Mouse (Mus musculus) thymus, adult 18-20 months (tissue): ENCODE measurements around the gene Itpr2.

Experiments used
- DNase-seq, 2 experiments: peaks; one replicate each; pipeline ENCODE4 v3.0.0; 2022; ENCODE audit warnings: mixed read lengths in 2 of 2

Itpr2 gene

DNA sequence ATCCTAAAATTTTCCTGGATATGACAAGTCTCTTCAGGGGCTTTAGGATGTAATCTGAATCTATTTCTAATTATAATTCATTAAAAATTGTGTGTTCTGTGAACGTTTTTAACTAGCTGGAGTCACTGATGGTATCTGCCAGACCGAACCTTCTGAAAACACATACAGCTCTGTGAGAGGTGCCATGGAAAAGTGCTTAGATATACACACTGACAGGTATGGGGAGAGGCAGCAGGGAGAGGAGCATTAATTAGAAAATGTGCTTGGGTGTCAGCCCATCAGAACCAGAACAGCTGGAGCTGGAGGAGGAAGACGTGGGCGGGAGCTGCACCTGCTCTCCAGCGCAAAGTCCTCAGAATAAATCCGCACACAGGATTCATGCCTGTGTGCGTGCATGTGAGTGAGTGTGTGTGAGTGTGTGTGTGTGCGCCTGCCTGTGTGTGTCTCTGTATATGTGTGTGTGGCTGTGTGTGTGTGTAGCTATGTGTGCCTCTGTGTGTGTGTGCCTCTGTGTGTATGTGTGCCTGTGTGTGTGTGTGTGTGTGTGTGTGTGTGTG, 199.4 kb downstream of the Itpr2 start:
- no peak for DNase-seq

DNA sequence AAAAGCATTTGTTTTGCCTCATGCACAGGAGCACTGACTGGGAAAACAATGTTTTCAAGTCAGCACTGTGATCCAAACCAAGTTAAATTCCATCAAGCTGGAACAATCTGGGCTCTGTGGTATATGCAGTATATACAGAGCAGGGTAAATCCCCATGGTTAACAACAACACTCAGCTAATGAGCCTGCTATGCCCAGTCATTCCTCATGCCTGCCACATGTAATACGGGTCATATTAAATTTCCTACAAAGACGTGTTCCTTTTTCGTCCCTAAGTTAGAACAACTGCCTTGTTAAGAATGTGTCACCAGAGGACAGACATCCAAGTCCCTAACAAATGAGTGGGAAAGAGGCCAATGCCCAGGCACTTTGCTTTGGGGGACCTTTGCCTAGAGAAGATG, 199.9 kb downstream of the Itpr2 start:
- DNase-seq = no peak

DNA sequence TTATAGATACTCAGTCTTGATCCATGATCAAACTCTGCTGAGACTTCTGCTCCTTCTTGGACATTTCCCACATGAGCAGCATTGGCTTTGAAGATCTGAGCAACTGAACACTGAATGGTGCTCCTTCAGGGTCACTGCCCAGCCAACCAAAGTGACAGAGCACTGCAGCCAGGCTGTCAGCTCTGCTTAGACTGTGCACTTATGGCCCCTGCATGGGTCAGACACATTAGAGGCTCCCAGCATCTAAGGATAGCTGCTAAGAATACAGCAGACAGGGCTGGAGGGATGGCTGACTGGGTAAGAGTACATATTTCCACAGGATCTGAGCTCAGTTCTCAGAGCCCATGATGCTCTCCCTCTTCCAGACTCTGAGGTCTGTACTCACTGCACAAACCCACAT, 201.1 kb downstream of the Itpr2 start:
- no peak for DNase-seq

DNA sequence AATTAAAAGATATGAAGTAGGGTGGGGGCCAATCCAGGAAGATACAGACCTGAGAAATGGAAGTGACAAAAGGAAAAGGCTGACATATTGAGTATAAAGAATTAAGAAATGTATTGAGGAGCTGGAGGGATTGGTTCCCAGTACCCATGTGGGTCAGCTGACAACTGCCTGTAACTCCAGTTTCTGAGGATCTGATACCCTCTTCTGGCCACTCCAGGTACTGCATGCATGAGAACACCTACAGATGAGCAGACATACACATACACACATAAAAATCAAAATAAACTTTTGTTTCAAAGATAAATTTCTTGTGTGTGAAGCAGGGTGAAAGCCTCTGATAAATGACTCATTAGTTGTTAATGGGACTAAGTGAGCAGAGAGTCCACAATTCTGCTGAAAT, 203.3 kb downstream of the Itpr2 start:
- DNase-seq = no peak

DNA sequence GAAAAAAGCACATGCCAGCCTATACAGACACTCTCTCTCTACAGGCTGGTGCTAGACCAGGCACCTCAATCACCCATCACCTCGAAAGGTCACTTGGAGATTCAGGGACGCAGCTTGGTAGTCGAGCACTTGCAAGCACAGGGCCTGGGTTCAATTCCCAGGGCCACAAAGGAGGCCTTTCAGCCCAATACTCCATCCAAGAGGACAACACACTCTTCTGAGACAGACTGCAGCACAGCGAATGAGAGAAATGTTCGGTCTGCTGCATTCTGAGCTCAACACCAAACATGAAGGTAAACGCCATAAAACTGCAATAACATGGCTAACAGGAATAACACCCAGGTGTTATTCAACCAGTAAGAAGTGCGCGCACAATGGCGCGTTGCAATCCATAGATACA, 211.0 kb downstream of the Itpr2 start:
- no peak for DNase-seq

DNA sequence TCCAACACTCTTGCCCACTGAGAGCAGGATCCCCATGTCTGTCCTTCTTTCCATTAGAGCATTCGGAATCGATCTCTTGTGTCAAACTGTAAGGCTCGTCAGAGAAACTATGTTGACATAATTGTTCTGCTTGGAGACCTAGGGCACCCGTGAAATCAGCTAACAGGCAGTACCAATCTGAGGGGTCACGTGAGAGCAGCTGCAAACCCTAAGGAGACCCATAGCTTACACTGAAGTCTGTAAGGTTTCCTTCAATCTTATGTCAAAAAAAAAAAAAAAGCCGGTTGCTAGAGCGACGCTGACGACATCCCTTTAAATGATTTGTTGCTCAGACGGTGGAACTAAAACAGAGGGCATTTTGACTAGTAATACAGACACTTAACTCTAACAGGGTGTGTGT, 212.2 kb downstream of the Itpr2 start:
- DNase-seq = no peak

DNA sequence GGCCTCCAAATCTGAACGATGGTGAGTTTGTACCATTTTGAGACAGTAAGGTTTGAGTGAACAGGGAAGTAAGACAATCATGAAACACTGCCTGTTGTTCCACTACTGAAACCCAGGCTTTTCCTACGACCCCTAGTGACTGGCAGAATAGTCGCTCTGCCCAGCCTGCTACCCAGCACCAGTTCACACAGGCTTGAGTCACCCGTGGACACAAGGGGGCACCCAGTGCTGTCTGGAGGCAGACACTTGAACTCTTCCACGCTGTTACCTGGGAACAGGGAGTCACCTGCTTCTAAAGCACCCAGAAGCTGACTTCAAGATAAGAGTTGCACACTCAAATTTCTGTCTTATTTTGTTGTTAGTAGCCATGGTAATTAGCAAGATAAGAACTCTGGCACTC, 213.8 kb downstream of the Itpr2 start:
- no peak for DNase-seq

DNA sequence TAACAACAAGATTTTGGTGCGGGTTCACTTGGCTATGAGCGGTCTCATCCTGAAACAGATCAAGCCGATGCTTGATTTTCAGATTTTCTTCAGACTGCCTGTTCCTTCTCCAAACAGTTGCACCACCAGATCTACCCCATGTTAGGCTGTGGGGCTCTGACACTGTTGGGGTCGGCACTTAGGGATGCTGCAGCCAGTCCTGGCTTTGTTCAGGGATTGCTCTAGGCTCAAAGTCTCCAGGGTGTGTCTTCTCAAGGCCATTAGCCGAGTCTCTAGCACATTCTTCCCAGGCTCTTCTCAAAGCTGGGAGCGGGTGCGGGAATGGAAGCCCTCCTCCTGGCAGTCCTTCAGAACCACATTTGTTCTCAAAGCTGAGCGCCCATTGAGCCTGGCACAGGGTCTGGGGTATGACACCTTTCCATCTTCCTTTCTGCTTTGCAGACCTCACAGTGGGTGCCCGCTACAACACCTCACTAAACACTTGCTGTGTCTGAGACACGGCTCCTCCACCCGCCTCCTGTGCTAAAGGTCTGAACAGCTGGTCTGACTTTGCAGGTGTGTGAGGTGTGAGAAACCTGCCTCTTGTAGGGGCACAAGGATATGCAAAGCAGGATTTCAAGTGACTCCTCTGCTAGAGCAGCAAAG, 217.0 kb downstream of the Itpr2 start:
- no peak for DNase-seq

DNA sequence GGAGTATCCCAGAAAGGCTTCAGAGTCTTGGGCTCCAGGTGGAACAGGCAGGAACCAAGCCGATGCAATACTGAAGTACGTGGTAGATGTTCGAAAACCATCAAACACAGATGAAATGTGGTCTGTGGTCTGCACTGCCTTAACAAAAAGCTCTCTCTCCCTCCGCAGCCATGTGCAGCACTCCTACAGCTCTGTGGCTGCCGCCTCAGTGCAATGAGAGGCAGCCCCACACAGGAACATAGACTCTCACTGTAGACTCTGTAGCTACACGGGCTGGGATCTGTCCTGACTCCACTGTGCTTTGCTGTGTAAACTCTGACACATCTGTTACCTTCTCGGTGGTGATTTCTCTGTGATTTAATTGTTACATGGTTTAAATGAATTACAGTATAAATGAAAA, 218.0 kb downstream of the Itpr2 start:
- DNase-seq = no peak

DNA sequence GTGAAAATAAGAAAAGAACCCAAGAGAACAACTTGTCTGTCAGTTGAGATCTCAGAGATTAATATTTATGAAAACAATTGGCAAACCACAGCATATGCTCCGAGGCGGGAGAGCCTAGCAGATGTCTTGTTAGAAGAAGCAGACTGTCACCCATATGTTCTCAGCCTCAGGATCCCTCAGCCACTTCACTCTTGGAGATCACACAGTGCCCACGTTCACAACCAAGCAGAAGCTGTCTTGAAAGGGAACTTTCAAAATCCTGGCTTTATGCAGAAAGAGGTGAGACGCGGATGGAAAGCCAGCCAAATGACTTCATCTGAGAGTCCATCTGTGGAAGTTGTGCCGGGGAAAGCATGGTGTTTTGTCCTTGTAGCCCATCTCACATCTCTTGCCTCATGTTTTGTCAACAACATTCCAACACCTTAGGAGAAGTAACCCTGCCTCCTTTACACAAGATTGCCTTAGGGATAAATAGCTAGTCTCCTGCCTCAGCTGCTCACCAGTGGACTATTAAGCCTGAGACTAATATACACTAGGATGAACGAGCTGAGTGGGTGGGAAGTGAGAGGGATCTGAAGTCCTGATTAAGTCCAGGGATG, 219.9 kb downstream of the Itpr2 start:
- DNase-seq = no peak

DNA sequence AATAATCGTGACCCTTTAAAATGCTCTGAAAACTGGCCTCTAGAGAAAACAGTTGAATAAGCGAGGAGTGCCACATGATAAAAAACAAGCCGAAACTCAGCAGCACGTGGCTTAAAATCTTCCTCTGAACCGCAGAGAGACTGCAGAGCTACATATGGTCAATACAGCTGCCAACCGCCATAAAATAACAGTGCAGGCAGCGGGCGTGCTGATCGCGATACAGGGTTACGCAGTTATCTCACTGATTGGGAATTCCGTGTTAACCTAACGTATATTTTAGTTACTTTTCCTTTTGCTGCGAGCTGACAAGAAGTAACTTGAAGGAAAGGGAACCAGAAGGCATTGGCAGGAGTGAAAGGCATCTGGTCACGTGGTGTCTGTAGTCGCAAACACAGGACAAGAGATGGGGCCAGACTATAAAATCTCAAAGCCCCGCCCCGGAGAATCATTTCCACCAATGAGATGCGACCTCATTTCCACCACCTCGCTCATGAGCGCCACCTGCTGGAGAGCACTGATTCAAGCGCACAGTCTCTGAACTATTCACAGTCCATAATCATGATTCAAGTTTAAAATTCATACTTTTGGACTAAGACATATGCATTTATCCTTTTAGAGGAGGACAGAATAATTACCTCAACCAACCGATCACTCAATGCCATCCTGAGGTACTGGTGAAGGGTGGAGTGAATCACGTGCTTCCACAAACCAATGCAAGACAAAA, 220.7 kb downstream of the Itpr2 start:
- no peak for DNase-seq

DNA sequence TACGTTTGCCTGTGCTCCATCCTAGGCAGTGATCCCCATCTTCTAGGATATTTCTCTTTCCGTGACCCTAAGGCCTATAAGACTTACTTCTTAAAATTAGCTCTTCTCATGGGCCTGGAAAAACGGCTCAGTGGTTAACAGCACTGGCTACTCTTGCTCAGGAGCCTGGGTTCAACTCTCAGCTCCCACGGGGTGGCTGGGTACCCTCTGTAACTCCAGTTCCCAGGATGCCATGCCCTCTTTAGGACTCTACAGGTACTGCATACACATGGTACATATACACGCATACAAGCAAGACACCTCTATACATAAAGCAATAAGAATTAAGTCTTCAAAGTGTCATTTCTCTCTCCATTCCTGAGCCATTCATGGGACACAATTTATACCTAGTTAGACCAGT, 228.8 kb downstream of the Itpr2 start:
- DNase-seq = no peak

DNA sequence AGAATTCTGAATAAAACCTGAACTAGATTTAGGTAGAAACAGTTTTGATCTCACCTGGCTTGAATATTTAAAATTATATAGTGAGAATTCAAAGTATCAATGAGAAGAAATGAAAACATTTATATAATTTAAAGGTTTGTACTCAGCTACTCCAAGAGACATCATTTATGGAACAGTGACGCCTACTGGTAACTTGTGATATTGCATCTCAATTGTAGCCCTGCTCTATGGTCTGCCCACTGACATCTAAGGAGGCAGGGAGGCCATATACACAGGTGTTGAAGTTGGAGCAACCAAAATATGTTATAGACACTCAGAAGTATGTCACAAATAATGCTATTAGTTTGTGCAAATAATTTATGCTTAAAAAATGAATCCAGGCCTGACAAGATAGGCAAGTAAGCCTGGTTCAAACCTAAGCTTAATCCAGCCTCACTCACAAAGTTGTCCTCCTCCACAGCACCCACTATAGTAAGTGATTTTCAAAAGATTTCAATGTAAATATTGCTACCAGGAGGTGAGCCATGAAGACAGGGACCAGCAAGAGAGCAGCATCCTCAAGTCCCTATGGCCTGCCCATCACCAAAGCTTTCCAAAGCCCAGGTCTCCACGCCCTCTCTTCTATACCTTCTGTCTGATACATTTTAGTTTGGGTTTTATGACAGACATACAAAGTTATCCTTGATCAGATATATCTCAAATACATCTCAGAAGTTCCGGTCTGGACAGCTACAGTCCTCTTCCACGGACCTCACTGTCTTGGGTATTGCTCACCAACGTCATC, 229.6 kb downstream of the Itpr2 start:
- no peak for DNase-seq

DNA sequence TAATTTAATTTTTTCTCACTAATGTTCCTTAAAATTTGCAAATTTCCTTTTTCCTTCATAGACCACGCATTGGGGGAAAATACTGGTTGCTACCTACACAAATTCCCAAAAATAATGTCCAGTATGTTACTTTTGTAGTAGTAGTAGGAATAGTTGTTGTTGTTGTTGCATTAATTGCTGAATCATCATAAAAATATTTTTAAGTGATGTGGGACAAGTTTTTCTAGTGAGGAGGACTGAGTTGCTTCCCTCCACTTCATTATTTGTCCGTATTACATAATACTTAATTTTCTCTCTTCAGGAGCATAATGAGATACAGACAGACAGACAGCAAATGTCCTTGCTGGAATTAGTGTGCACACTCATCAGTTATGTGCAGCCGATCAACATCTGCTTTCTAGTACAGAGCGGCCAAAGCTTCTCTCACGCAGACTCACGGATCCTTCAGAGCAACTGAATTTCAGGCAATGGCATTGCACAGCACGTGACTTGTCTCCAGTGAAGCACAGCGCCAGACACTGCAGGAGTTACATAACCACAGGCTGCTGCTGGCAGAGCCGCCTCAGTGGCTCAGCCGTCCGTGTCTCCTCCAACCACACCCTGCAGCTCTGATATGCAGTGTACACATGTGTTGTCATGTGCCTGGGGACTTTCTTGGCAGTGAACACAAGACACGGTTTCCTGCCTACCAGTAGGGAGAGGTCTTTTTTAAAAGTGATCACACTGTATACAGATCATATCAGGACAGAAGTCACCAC, 231.1 kb downstream of the Itpr2 start:
- peak; percentile 63 to 72 for DNase-seq

DNA sequence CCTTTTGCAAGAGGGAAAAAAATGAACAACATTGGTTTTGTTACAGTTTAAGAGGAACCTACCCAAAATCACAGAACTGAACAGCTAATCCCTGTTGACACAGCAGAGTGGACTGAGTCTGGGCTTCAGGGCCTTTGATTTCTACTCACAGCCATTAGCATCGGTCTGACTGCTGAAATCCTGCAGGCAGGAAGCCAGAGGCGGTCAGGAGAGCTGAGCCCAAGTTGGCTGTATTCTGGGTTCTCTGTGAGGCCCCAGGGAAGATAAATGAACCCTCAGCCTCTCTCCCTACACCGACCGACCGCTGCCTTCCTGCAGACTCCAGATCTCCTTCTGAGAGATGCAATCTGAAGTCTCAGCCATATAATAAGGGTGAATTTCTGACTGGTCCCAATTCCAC, 231.9 kb downstream of the Itpr2 start:
- DNase-seq = no peak

DNA sequence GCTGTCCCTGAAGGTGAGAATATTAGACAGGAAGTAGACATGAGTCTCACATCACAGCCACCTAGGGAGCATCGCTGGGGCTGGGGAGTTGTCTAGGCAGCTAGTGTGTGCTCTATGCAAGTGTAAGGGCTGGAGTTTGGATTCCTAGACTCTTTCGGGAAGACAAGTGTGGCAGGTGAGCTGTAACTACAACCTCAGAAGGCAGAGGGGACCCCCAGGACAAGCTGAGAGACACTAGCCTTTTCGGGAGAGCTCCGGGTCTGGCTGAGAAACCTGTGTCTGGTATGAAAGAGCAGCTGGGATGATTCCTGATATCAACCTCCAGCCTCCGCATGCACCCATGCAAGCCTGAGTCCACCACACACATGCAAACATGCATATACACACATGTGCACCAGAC, 232.7 kb downstream of the Itpr2 start:
- no peak for DNase-seq

DNA sequence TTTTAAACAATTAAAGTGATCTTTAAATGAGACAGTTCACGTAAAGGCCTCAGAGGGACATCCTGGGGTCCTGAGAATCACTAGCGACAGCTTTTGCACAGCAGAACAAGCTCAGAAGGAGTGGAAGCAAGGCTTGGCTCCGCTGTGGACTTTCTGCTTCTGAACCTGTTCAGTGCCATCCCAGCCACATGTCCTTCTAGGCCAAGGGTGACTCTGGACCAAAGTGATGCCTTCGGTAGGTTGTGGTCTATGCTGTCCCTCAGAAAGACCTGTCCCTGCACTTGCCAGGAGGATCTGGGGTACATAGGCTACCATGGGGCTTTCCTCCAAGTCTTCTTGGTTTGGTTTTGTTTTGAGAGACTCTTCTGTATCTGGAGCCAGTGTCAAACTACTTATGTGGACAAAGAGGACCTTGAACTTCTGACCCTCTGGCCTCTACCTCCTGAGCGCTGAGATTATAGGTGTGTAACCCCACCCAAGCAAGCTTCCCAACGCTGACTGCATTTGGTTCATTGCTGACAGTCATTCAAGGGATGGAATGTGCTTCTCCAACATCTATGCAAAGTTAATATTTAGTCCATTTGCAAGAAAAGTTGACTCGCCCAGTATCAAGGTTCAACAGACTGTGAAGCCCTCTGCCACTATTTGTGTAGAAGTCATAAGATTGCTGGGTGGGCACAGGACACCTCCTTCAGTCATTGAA, 241.2 kb downstream of the Itpr2 start:
- DNase-seq = peak in 1 of 2 experiments; percentile 0

DNA sequence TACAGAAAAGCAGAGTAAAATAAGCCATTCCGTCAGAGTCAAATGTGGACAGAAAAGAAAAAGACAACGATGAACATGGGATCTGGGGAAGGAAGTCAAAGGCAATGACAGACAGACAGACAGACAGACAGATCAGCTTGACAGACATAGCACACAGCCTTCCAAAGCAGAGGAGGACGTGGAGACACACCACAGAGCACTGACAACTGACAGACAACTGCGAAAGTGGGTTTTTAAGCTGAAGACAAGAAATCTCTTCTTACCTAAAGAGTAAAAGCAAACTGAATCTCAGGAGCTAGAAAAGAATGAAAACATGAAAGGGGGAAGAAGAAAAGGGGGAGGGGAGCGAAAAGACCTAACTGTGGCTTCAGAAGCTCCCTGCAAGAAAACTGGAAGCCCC, 243.3 kb downstream of the Itpr2 start:
- no peak for DNase-seq

DNA sequence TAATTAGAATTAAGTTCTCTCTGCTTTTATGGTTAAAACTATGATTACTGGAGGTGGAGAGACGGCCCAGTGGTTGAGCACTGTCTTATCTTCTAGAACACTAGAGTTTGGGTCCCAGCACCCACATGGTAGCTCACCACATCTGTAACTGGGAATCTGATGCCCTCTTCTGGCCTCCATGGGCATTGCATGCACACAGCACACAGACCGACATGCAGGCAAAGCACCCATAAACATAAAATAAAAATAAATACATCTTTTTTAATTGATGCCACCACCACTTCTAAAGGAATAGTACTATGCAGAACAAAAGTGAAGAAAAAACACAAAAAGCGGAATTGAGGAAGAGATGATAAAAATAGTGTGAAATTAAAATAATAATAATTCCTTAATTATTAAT, 243.8 kb downstream of the Itpr2 start:
- no peak for DNase-seq

DNA sequence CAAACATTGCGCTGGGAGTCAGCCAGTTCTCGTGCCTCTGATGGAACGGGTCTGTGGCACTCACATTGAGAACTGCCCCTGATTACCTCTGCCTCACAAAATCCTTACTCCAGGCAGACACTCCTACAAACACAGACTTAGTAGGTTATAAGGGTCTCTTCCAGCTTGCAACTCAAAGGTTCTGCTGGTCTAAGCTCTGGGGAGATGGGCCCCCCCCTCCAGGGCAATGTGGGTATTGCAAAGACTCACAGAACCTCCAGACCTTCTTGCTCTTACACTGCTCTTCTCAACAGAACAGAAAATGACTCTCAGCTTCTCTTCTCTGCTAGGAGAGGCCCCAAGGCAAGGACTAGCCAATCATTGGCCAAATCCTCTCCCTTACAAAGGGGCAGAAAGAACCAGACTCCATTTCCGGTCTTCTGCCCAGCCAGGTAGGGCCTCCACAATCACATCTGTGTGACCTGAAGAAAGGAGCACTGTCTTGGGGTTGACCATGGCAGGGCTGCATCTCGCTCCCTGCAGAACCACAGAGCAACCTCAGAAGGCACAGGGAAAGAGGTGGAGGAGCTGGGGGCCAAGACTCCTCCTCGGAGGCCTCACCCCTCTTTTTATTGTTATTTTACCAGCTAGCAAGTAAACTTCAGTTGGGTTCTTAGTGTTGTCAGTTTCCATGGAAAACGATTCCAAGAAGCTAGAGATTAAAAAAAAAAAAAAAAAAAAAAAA, 244.9 kb downstream of the Itpr2 start:
- no peak for DNase-seq

DNA sequence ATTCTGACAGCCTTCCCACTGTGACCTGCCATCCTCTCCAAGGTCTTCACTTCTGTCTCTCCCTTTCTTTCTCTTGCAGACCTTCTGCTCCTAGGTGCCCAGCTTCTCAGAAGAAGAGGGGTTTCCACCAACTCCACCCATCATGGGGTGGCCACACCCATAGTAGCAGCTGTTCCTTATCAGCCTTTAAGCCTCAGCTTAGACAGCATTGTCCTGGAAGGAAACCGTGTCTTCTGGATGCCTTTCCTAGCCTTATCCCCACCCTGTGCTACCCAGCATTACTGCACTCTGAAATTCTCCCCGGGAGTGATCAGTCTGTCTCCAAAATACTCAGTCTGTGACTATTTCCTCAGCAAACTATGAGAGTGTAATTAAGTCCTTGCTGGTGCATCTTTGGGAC, 245.6 kb downstream of the Itpr2 start:
- DNase-seq = no peak
